Mouse (Mus musculus) forebrain, embryonic 15.5 days (tissue): Measurements from ENCODE around the gene Ntsr1. TPM values are rescaled to one million over a fixed set of nuclear protein-coding genes. Genes with fewer than 3 reads are reported as not detected.
A peak's percentile ranks its signal among the peaks of the same experiment; 100 is the strongest.

ENCODE experiments used
- ATAC-seq: fragments of 200-750 bp; cut with Nextera tagmentation; replicated peaks from 2 replicates; pipeline ENCODE4 v1.8.0; 2017; ENCODE audit warnings: mild to moderate bottlenecking, moderate TSS enrichment, moderate library complexity
- H3K27ac ChIP-seq: fragments of 300-500 bp; sonication (generic); replicated peaks from 2 replicates; pipeline ENCODE4 v1.5.1; 2015; ENCODE audit warnings: mild to moderate bottlenecking, inconsistent platforms
- H3K27me3 ChIP-seq: fragments of 300-500 bp; sonication (generic); 2 replicates; pipeline ENCODE4 v1.6.1; 2015; ENCODE audit warnings: inconsistent platforms
- H3K36me3 ChIP-seq: fragments of 300-500 bp; sonication (generic); 2 replicates; pipeline ENCODE4 v1.6.1; 2015; ENCODE audit warnings: mild to moderate bottlenecking, inconsistent platforms
- H3K4me1 ChIP-seq: fragments of 300-500 bp; sonication (generic); 2 replicates; pipeline ENCODE4 v1.6.1; 2015; ENCODE audit warnings: inconsistent platforms
- H3K4me2 ChIP-seq: fragments of 300-500 bp; sonication (generic); replicated peaks from 2 replicates; pipeline ENCODE4 v1.6.1; 2015; ENCODE audit warnings: mild to moderate bottlenecking, inconsistent platforms
- H3K4me3 ChIP-seq: fragments of 300-500 bp; sonication (generic); 2 replicates; pipeline ENCODE4 v1.5.1; 2015; ENCODE audit warnings: mild to moderate bottlenecking, inconsistent platforms
- H3K9ac ChIP-seq: fragments of 300-500 bp; sonication (generic); replicated peaks from 2 replicates; pipeline ENCODE4 v1.6.1; 2015; ENCODE audit warnings: mild to moderate bottlenecking, inconsistent platforms
- H3K9me3 ChIP-seq: fragments of 300-500 bp; sonication (generic); 2 replicates; pipeline ENCODE4 v1.6.1; 2016; ENCODE audit warnings: inconsistent platforms
- WGBS: fragments of 180-500 bp; shearing (Covaris S2); methylation state at CpG from one replicate; pipeline ENCODE4 v1.1.7; 2015; ENCODE audit warnings: mixed read lengths; 5-methylcytosine and 5-hydroxymethylcytosine counted together
- polyA plus RNA-seq: library from polyadenylated mRNA; unstranded; fragments of >200 nt; fragmentation: Nextera tagmentation; extraction: Ambion mirVana; gene quantifications from 2 replicates; pipeline ENCODE4 v1.2.1, GENCODE M21; 2015

Ntsr1 gene
- 6.6 and 8.0 TPM in 2 replicates for polyA plus RNA-seq

- Histone ChIP-seq H3K36me3 (no peaks in the 10 kb centered on the region), H3K9ac (peak within 1 kb of the TSS; percentile 49), H3K27ac (peak within 1 kb of the TSS; percentile 57), H3K4me1 (peaks cover 38% of the 10 kb centered on the region), H3K27me3 (peaks cover 12% of the 10 kb centered on the region; the same call in 1 of the 2 replicates), H3K4me3 (peak within 1 kb of the TSS; percentile 44), H3K9me3 (no peaks in the 10 kb centered on the region), H3K4me2 (peak within 1 kb of the TSS; percentile 74)
- ATAC-seq = peak; percentile 60
- 0% methylated on average over 30 of the region's 30 CpGs for WGBS
Measured at GRCm38 (mm10) chr2:180499741-180500140, at the start of gene Ntsr1. Gene Ntsr1, plus strand, starts transcription at chr2:180499976.

- H3K9me3 ChIP-seq = no peaks in the 10 kb centered on the region
- peaks cover 7% of the 10 kb centered on the region; the same call in 1 of the 2 replicates for H3K27me3 ChIP-seq
- H3K4me2 ChIP-seq = no peak overlapping the region
- H3K36me3 ChIP-seq = no peaks in the 10 kb centered on the region
- peaks cover under 1% of the 10 kb centered on the region; the same call in 1 of the 2 replicates for H3K4me1 ChIP-seq
- no peak for ATAC-seq
- no peak overlapping the region for H3K27ac ChIP-seq
- H3K9ac ChIP-seq = no peak overlapping the region
- no peak overlapping the region for H3K4me3 ChIP-seq
- 83% methylated on average over 5 of the region's 5 CpGs for WGBS
Measured at GRCm38 (mm10) chr2:180450529-180450928, 49.2 kb upstream of the Ntsr1 start.

- H3K9ac ChIP-seq = peak within 1 kb of the TSS; percentile 51
- 1% methylated on average over 65 of the region's 65 CpGs for WGBS
Measured at GRCm38 (mm10) chr2:180455723-180456698, 43.8 kb upstream of the Ntsr1 start, which contains the start of gene Slco4a1. Gene Slco4a1, plus strand, starts transcription at chr2:180456245.

GRCm38 (mm10) chr2:180456705-180457104 lies 43.1 kb upstream of the Ntsr1 start:
- H3K4me3 ChIP-seq = peak overlapping the region; percentile 61
- 1% methylated on average over 26 of the region's 28 CpGs for WGBS
- H3K36me3 ChIP-seq = no peaks in the 10 kb centered on the region
- peak overlapping the region; percentile 99 for H3K4me2 ChIP-seq
- ATAC-seq = no peak
- peaks cover 17% of the 10 kb centered on the region; the same call in 1 of the 2 replicates for H3K27me3 ChIP-seq
- H3K4me1 ChIP-seq = peaks cover 18% of the 10 kb centered on the region
- H3K9ac ChIP-seq = peak overlapping the region; percentile 51
- H3K27ac ChIP-seq = no peak overlapping the region
- no peaks in the 10 kb centered on the region for H3K9me3 ChIP-seq

More at GRCm38 (mm10) chr2:180455723-180456698, 43.8 kb upstream of the Ntsr1 start, which contains the start of gene Slco4a1:
- Histone ChIP-seq H3K4me2 (peak within 1 kb of the TSS; percentile 99), H3K36me3 (no peaks in the 10 kb centered on the region), H3K27me3 (peaks cover 17% of the 10 kb centered on the region; the same call in 1 of the 2 replicates), H3K4me1 (peaks cover 18% of the 10 kb centered on the region), H3K27ac (no peak within 1 kb of the TSS), H3K9me3 (no peaks in the 10 kb centered on the region), H3K4me3 (peak within 1 kb of the TSS; percentile 61)
- peak; percentile 89 for ATAC-seq

GRCm38 (mm10) chr2:180457680-180458079 lies 42.1 kb upstream of the Ntsr1 start:
- Histone ChIP-seq H3K27me3 (peaks cover 17% of the 10 kb centered on the region; the same call in 1 of the 2 replicates), H3K9me3 (no peaks in the 10 kb centered on the region), H3K9ac (no peak overlapping the region), H3K4me3 (no peak overlapping the region), H3K36me3 (no peaks in the 10 kb centered on the region), H3K4me2 (no peak overlapping the region), H3K4me1 (peaks cover 18% of the 10 kb centered on the region), H3K27ac (no peak overlapping the region)
- WGBS = 42% methylated on average over 2 of the region's 2 CpGs
- ATAC-seq = no peak

GRCm38 (mm10) chr2:180459437-180459836 lies 40.3 kb upstream of the Ntsr1 start:
- no peak overlapping the region for H3K9ac ChIP-seq
- H3K36me3 ChIP-seq = no peaks in the 10 kb centered on the region
- no peak for ATAC-seq
- WGBS = 86% methylated on average over 4 of the region's 4 CpGs
- H3K4me1 ChIP-seq = peaks cover 18% of the 10 kb centered on the region
- H3K27ac ChIP-seq = no peak overlapping the region
- no peaks in the 10 kb centered on the region for H3K9me3 ChIP-seq
- no peak overlapping the region for H3K4me3 ChIP-seq
- H3K27me3 ChIP-seq = peaks cover 17% of the 10 kb centered on the region; the same call in 1 of the 2 replicates
- H3K4me2 ChIP-seq = no peak overlapping the region

- Histone ChIP-seq H3K36me3 (no peaks in the 10 kb centered on the region), H3K4me1 (peaks cover 14% of the 10 kb centered on the region), H3K9me3 (no peaks in the 10 kb centered on the region), H3K4me2 (no peak overlapping the region), H3K9ac (no peak overlapping the region), H3K27me3 (0 out of 2 replicates have a peak, but pooled peaks cover 9% of the 10 kb centered on the region), H3K27ac (no peak overlapping the region), H3K4me3 (no peak overlapping the region)
- 51% methylated on average over 8 of the region's 8 CpGs for WGBS
- ATAC-seq = no peak
Measured at GRCm38 (mm10) chr2:180460801-180461200, 39.0 kb upstream of the Ntsr1 start.

- 88% methylated on average over 8 of the region's 8 CpGs for WGBS
- 0 out of 2 replicates have a peak, but pooled peaks cover under 1% of the 10 kb centered on the region for H3K27me3 ChIP-seq
- H3K4me3 ChIP-seq = no peak overlapping the region
- H3K9me3 ChIP-seq = no peaks in the 10 kb centered on the region
- H3K36me3 ChIP-seq = no peaks in the 10 kb centered on the region
- no peak overlapping the region for H3K9ac ChIP-seq
- no peaks in the 10 kb centered on the region for H3K4me1 ChIP-seq
- H3K27ac ChIP-seq = no peak overlapping the region
- no peak overlapping the region for H3K4me2 ChIP-seq
- ATAC-seq = no peak
Measured at GRCm38 (mm10) chr2:180462593-180462992, 37.2 kb upstream of the Ntsr1 start.

GRCm38 (mm10) chr2:180466505-180466904 lies 33.3 kb upstream of the Ntsr1 start:
- no peaks in the 10 kb centered on the region for H3K4me1 ChIP-seq
- 74% methylated on average over 7 of the region's 7 CpGs for WGBS
- H3K27me3 ChIP-seq = no peaks in the 10 kb centered on the region
- no peak overlapping the region for H3K27ac ChIP-seq
- H3K36me3 ChIP-seq = no peaks in the 10 kb centered on the region
- no peak overlapping the region for H3K4me3 ChIP-seq
- ATAC-seq = no peak
- no peak overlapping the region for H3K4me2 ChIP-seq
- H3K9ac ChIP-seq = no peak overlapping the region
- no peaks in the 10 kb centered on the region for H3K9me3 ChIP-seq

- H3K4me3 ChIP-seq = no peak overlapping the region
- no peaks in the 10 kb centered on the region for H3K27me3 ChIP-seq
- H3K27ac ChIP-seq = no peak overlapping the region
- ATAC-seq = no peak
- H3K4me2 ChIP-seq = no peak overlapping the region
- no peaks in the 10 kb centered on the region for H3K36me3 ChIP-seq
- 92% methylated on average over 8 of the region's 8 CpGs for WGBS
- H3K9ac ChIP-seq = no peak overlapping the region
- no peaks in the 10 kb centered on the region for H3K4me1 ChIP-seq
- no peaks in the 10 kb centered on the region for H3K9me3 ChIP-seq
Measured at GRCm38 (mm10) chr2:180468871-180469270, 30.9 kb upstream of the Ntsr1 start.

- Histone ChIP-seq H3K27ac (no peak overlapping the region), H3K36me3 (no peaks in the 10 kb centered on the region), H3K4me1 (no peaks in the 10 kb centered on the region), H3K27me3 (no peaks in the 10 kb centered on the region), H3K9ac (no peak overlapping the region), H3K4me3 (no peak overlapping the region), H3K4me2 (no peak overlapping the region), H3K9me3 (no peaks in the 10 kb centered on the region)
- WGBS = 75% methylated on average over 9 of the region's 9 CpGs
- no peak for ATAC-seq
Measured at GRCm38 (mm10) chr2:180469768-180470167, 30.0 kb upstream of the Ntsr1 start.
